8 mouse cellular contexts compared by ENCODE assay signal in genomic region chr19:5849843-5850527, GRCm38 (mm10). TPM values are rescaled to one million over a fixed set of nuclear protein-coding genes. Genes with fewer than 3 reads are reported as not detected.
DNase-seq lines count a peak whose midpoint lies in the region; ATAC-seq and TF ChIP-seq lines count a peak whose summit lies in the region.

No protein-coding gene starts in this region.

- H3K27me3 ChIP-seq in heart, embryonic 10.5 days (ENCODE audit: insufficient read depth, poor library complexity, severe bottlenecking) = no peaks in the 10 kb centered on the region
- H3K27me3 ChIP-seq in kidney, embryonic 15.5 days = no peaks in the 10 kb centered on the region

- H3K9me3 ChIP-seq in heart, embryonic 10.5 days = no peaks in the 10 kb centered on the region
- no peaks in the 10 kb centered on the region for H3K9me3 ChIP-seq in kidney, embryonic 15.5 days (replicated peaks)

- ATAC-seq in kidney, embryonic 15.5 days (replicated peaks; ENCODE audit: low FRiP score) = peak; percentile 37; the same call in 1 of the 2 replicates

- peak; percentile 95 for DNase-seq in A20 (ENCODE audit: low read depth, low spot score)
- DNase-seq in heart, embryonic 10.5 days (ENCODE audit: low spot score) = peak; percentile 95
- DNase-seq in liver = peak; percentile 95
- DNase-seq in monocyte, adult 2 months (ENCODE audit: low read depth in 1 of 2, low spot score in 2 of 2) = peak; percentile 77 to 92
- peak; percentile 90 to 94 for DNase-seq in spleen, postnatal 14 days (ENCODE audit: low spot score in 2 of 2)

- TF ChIP-seq POLR2A in bone marrow, adult 2 months (IDR thresholded peaks at IDR 0.05; ENCODE audit: borderline replicate concordance, control insufficient read depth, low read depth, low read length) = no peak; the same call in 1 of the 2 replicates
- no peak; the same call in 1 of the 2 replicates for TF ChIP-seq POLR2A in embryonic fibroblast, embryonic 13.5 days (IDR thresholded peaks at IDR 0.05; ENCODE audit: low read depth, low read length)

- peak overlapping the region; percentile 97 for H3K27ac ChIP-seq in bone marrow, adult 2 months (ENCODE audit: control insufficient read depth, insufficient read depth, low read depth, low read length, poor library complexity)
- peak overlapping the region; percentile 100 for H3K27ac ChIP-seq in embryonic fibroblast, embryonic 13.5 days (ENCODE audit: insufficient read depth, low read length)
- H3K27ac ChIP-seq in heart, embryonic 10.5 days = peak overlapping the region; percentile 96
- peak overlapping the region; percentile 98 for H3K27ac ChIP-seq in kidney, embryonic 15.5 days

- H3K9ac ChIP-seq in kidney, embryonic 15.5 days = no peak overlapping the region

- H3K4me2 ChIP-seq in kidney, embryonic 15.5 days = peak overlapping the region; percentile 60

- peaks cover 30% of the 10 kb centered on the region for H3K36me3 ChIP-seq in heart, embryonic 10.5 days
- H3K36me3 ChIP-seq in kidney, embryonic 15.5 days = peaks cover 35% of the 10 kb centered on the region

- peak overlapping the region; percentile 17 for H3K4me3 ChIP-seq in bone marrow, adult 2 months (replicated peaks; ENCODE audit: control insufficient read depth, low read depth, low read length)
- no peak overlapping the region for H3K4me3 ChIP-seq in embryonic fibroblast, embryonic 13.5 days (ENCODE audit: insufficient read depth, low read length)
- peak overlapping the region; percentile 56 for H3K4me3 ChIP-seq in heart, embryonic 10.5 days
- H3K4me3 ChIP-seq in kidney, embryonic 15.5 days (replicated peaks) = 0 out of 2 replicates have a peak overlapping the region, but pooled peaks have one; percentile 2

- 6% methylated on average over 11 of the region's 11 CpGs for WGBS in bone marrow, adult 2 months
- 25% methylated on average over 11 of the region's 11 CpGs for WGBS in heart, embryonic 10.5 days
- 27% methylated on average over 11 of the region's 11 CpGs for WGBS in kidney, embryonic 15.5 days

- peaks cover 6% of the 10 kb centered on the region for H3K4me1 ChIP-seq in bone marrow, adult 2 months (ENCODE audit: control insufficient read depth, insufficient read depth, low read length)
- peaks cover 17% of the 10 kb centered on the region for H3K4me1 ChIP-seq in embryonic fibroblast, embryonic 13.5 days (ENCODE audit: control insufficient read depth, insufficient read depth, low read length)
- peaks cover 77% of the 10 kb centered on the region for H3K4me1 ChIP-seq in heart, embryonic 10.5 days
- peaks cover 55% of the 10 kb centered on the region for H3K4me1 ChIP-seq in kidney, embryonic 15.5 days

- TF ChIP-seq CTCF in bone marrow, adult 2 months (IDR thresholded peaks at IDR 0.05; ENCODE audit: control insufficient read depth, insufficient read depth, low read length) = peak; percentile 99
- TF ChIP-seq CTCF in embryonic fibroblast, embryonic 13.5 days (IDR thresholded peaks at IDR 0.05; ENCODE audit: borderline replicate concordance, insufficient read depth, low read length) = peak; percentile 94

RNA-seq across cellular contexts. Expression of gene Frmd8, which starts 25.1 kb away (rescaled TPM):
- 14.3 and 18.1 TPM in 2 replicates for polyA plus RNA-seq in bone marrow, adult 2 months (2011; ENCODE audit: insufficient read depth, insufficient read length, low replicate concordance, missing spikeins)
- 24.9 and 35.7 TPM in 2 replicates for polyA plus RNA-seq in embryonic fibroblast, embryonic 13.5 days (2011; ENCODE audit: insufficient read length, low read depth, missing spikeins)
- polyA plus RNA-seq in heart, embryonic 10.5 days (2016; fragmentation: Nextera tagmentation; extraction: Ambion mirVana) = 40.6 and 46.3 TPM in 2 replicates
- 40.2 and 43.1 TPM in 2 replicates for polyA plus RNA-seq in kidney, embryonic 15.5 days (2015; fragmentation: Nextera tagmentation; extraction: Ambion mirVana)

RNA-seq across cellular contexts. Expression of gene Slc25a45, which starts 27.6 kb away (rescaled TPM):
- polyA plus RNA-seq in bone marrow, adult 2 months (2011; ENCODE audit: insufficient read depth, insufficient read length, low replicate concordance, missing spikeins) = 11.6 and 24.6 TPM in 2 replicates
- 1.3 and 3.5 TPM in 2 replicates for polyA plus RNA-seq in embryonic fibroblast, embryonic 13.5 days (2011; ENCODE audit: insufficient read length, low read depth, missing spikeins)
- 2.1 and 2.5 TPM in 2 replicates for polyA plus RNA-seq in heart, embryonic 10.5 days (2016; fragmentation: Nextera tagmentation; extraction: Ambion mirVana)
- 8.1 and 8.5 TPM in 2 replicates for polyA plus RNA-seq in kidney, embryonic 15.5 days (2015; fragmentation: Nextera tagmentation; extraction: Ambion mirVana)

RNA-seq across cellular contexts. Expression of gene Tigd3, which starts 44.0 kb away (rescaled TPM):
- 4.4 and 6.4 TPM in 2 replicates for polyA plus RNA-seq in bone marrow, adult 2 months (2011; ENCODE audit: insufficient read depth, insufficient read length, low replicate concordance, missing spikeins)
- 0.60 and 1.5 TPM in 2 replicates for polyA plus RNA-seq in embryonic fibroblast, embryonic 13.5 days (2011; ENCODE audit: insufficient read length, low read depth, missing spikeins)
- 2.4 and 2.9 TPM in 2 replicates for polyA plus RNA-seq in heart, embryonic 10.5 days (2016; fragmentation: Nextera tagmentation; extraction: Ambion mirVana)
- 4.2 and 4.7 TPM in 2 replicates for polyA plus RNA-seq in kidney, embryonic 15.5 days (2015; fragmentation: Nextera tagmentation; extraction: Ambion mirVana)
